Mouse (Mus musculus): ENCODE measurements around the gene Olfr285.

Gene Olfr285

DNA sequence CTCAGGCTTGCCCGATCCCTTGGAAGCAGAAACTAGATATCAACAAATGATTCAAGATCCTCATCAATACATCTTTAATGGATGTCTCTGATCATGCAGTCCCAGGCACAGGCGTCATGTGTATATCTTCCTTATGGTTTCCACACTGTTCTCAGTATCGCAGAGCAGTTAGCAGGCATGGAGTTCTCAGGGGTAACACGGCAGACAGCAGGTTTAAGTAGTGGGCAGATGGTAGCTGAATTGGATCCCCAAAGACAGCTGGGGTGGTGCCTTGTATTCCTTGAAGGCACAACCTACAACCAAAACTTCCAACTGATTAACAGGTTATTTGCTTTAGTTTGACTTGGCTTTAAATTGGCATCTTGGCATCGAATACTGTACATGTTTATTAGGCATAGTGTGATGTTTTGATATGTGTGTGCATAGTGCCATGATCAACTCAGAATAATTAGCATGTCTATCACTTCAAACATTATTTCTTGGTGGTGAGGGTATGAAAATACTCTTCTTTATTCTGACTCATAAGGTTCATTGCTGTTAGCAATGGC is at the start of gene Olfr285:
Olfr285 (minus strand) TSS at position 177 of the 548 bp plus-strand sequence.
- DNase-seq (ENCODE audit: low spot score) = no peak

DNA sequence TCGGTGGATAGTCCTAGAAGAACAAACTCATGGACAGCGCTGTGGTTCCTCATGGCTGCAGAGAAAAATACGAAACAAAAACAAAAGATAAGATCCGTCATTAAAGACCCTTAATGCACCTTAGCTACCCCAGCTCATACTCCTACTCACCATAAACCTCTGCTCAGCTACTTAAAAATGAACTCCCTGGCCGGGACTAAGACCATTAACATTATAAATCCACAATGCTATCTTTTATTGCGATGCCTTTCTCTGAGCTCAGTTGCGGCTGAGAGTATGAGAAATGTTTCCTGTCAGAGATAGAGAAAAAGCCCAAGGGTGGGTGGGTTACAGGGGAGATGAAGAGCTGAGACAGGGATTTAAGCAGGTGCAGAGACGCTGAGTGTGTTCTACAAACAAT is 23.7 kb upstream of the Olfr285 start, which contains the start of gene Olfr284:
Olfr284 (minus strand) TSS at position 101 of the 400 bp plus-strand sequence.
- DNase-seq (ENCODE audit: low spot score) = no peak

- DNase-seq (ENCODE audit: low spot score) = no peak
Observed at GRCm38 (mm10) chr15:98315703-98316102, 1.4 kb downstream of the Olfr285 start.

- DNase-seq (ENCODE audit: low spot score) = peak; percentile 23
Observed at GRCm38 (mm10) chr15:98295628-98296551, 21.3 kb downstream of the Olfr285 start, which contains the start of gene Zfp641. Zfp641 (minus strand) TSS chr15:98296161.

DNA sequence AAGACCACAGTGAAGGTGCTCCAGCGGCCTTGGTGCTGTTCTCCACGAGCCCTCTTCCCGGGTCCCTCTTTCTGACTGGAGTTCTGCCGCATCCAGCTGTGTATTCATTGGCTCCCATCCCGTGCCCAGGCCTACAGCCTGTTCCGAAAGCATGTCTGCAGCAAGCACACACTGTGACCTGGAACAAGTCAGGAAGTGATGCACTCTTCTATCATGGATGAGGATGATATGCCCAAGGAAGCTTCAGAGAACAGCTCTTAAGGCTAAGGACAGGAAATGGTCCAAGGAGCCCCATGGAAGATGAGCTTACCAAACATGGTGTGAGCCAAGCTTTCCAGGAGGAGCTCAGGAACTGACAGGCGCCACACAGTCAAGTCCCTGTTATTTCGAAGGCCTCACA is 23.5 kb downstream of the Olfr285 start:
- DNase-seq (ENCODE audit: low spot score) = no peak

GRCm38 (mm10) chr15:98288566-98288965 is 28.6 kb downstream of the Olfr285 start:
- no peak for DNase-seq (ENCODE audit: low spot score)

DNA sequence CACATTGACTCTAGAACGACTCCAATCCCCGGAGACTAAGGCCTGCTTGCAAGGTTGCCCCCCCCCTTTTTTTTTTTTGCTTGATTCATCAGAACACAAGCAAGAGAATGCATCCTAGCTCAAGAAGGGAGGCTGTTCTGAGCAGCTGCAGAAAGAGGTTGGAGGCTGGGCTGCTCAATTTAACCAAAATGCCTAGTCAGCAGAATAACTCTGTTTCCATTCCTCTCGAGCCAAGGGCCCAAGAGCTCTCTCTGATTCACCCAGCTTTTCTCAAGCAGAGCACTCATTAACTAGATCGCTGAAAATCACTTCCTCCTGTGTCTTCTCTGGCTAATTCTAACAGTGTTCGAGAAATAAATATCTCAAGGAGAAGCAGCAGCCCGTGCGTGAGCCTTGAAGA is 30.7 kb downstream of the Olfr285 start:
- no peak for DNase-seq (ENCODE audit: low spot score)

Measured in embryo, embryonic 10 days (tissue).